Mouse (Mus musculus): ENCODE measurements around the gene Zan. TPM values are rescaled to one million over a fixed set of nuclear protein-coding genes. Genes with fewer than 3 reads are reported as not detected.

Zan gene
- polyA plus RNA-seq, 1 experiment from 2014 or later, result 0.18 TPM

DNA sequence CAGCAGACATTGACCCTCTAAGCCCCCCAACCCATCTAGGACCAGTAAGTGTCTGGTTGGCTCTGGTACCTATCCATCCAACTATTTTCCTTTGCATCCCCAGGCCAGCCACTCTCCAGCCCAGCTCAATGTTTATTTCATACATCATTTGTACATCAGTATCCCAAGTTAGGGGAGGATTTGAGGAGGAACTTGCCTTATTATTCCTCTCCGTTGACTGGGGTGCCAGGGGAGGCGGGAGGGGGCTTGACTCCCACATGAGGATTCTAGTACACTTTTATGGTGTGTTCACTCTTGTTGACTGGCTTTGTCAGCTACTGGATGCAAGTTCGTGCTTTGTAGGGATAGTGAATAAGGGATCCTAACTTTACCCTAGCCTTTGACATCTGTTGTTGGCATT, 34.8 kb upstream of the Zan start:
- H3K9me3 ChIP-seq (ENCODE audit: low read depth, low read length), result no peaks in the 10 kb centered on the region
- no peak for DNase-seq
- peak overlapping the region; percentile 95 for H3K4me3 ChIP-seq (ENCODE audit: low read depth, low read length)
- H3K27ac ChIP-seq (ENCODE audit: low read depth), result no peak overlapping the region
- peak overlapping the region; percentile 89 for H3K4me2 ChIP-seq
- H3K27me3 ChIP-seq (ENCODE audit: insufficient read depth, low read length), result no peaks in the 10 kb centered on the region
- no peak for ATAC-seq (ENCODE audit: insufficient read depth)
- 59% methylated on average over 3 of the region's 3 CpGs for WGBS
- no peak for TF ChIP-seq CTCF (IDR thresholded peaks at IDR 0.05; ENCODE audit: low read depth)
- H3K36me3 ChIP-seq (ENCODE audit: insufficient read depth), result peaks cover 8% of the 10 kb centered on the region
- peak overlapping the region; percentile 98; the same call in 1 of the 2 replicates for H3K9ac ChIP-seq
- H3K4me1 ChIP-seq (ENCODE audit: insufficient read depth), result 0 out of 2 replicates have a peak, but pooled peaks cover 10% of the 10 kb centered on the region

GRCm38 (mm10) chr5:137510573-137511390, 33.9 kb upstream of the Zan start:
- WGBS, result 1% methylated on average over 47 of the region's 83 CpGs
- DNase-seq (peak; percentile 36), ATAC-seq (ENCODE audit: insufficient read depth) (peak; percentile 50; the same call in 1 of the 2 replicates)

DNA sequence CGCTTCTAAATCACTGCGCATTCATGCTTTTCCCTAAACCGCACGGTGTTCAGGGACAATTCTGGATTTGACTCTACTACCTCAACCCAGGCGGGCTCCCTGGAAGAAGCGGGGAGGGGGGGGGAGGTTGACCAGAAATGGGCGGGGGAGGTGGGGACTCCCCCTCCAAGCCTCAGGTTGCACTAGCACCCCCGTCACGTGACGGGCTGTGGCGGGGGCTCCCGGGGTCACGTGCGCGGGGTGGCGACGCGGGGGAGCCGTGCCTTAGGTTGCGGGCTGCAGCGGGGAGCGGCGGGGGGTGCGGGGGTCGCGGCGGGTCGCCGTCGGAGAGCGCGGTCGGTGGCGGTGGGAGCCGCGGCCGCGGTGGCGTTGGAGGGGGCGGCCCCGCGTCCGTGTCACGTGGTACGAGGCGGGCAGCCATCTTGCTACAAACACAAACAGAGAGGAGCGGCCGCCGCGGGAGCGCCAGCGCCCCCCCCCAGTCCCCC, 33.2 kb upstream of the Zan start:
- Histone ChIP-seq H3K4me2 (peak overlapping the region; percentile 89), H3K4me3 (ENCODE audit: low read depth, low read length) (peak overlapping the region; percentile 95), H3K27ac (ENCODE audit: low read depth) (peak overlapping the region; percentile 84), H3K27me3 (ENCODE audit: insufficient read depth, low read length) (no peaks in the 10 kb centered on the region), H3K9me3 (ENCODE audit: low read depth, low read length) (no peaks in the 10 kb centered on the region), H3K9ac (peak overlapping the region; percentile 98), H3K36me3 (ENCODE audit: insufficient read depth) (peaks cover 8% of the 10 kb centered on the region), H3K4me1 (ENCODE audit: insufficient read depth) (0 out of 2 replicates have a peak, but pooled peaks cover 10% of the 10 kb centered on the region)
- peak; percentile 84 for DNase-seq
- WGBS, result 2% methylated on average over 41 of the region's 52 CpGs
- TF ChIP-seq CTCF (IDR thresholded peaks at IDR 0.05; ENCODE audit: low read depth), result no peak
- ATAC-seq (ENCODE audit: insufficient read depth), result peak; percentile 72

More at GRCm38 (mm10) chr5:137510573-137511390, 33.9 kb upstream of the Zan start:
- peak overlapping the region; percentile 89 for H3K4me2 ChIP-seq
- H3K4me3 ChIP-seq (ENCODE audit: low read depth, low read length), result peak overlapping the region; percentile 95
- peaks cover 8% of the 10 kb centered on the region for H3K36me3 ChIP-seq (ENCODE audit: insufficient read depth)
- TF ChIP-seq CTCF (IDR thresholded peaks at IDR 0.05; ENCODE audit: low read depth), result no peak
- 0 out of 2 replicates have a peak, but pooled peaks cover 10% of the 10 kb centered on the region for H3K4me1 ChIP-seq (ENCODE audit: insufficient read depth)
- peak overlapping the region; percentile 84 for H3K27ac ChIP-seq (ENCODE audit: low read depth)
- peak overlapping the region; percentile 98 for H3K9ac ChIP-seq
- H3K9me3 ChIP-seq (ENCODE audit: low read depth, low read length), result no peaks in the 10 kb centered on the region
- H3K27me3 ChIP-seq (ENCODE audit: insufficient read depth, low read length), result no peaks in the 10 kb centered on the region

- Histone ChIP-seq H3K4me3 (ENCODE audit: low read depth, low read length) (no peak overlapping the region), H3K4me1 (ENCODE audit: insufficient read depth) (peaks cover 5% of the 10 kb centered on the region; the same call in 1 of the 2 replicates), H3K36me3 (ENCODE audit: insufficient read depth) (peaks cover 12% of the 10 kb centered on the region), H3K4me2 (no peak overlapping the region), H3K27me3 (ENCODE audit: insufficient read depth, low read length) (no peaks in the 10 kb centered on the region), H3K27ac (ENCODE audit: low read depth) (no peak overlapping the region), H3K9ac (no peak overlapping the region), H3K9me3 (ENCODE audit: low read depth, low read length) (no peaks in the 10 kb centered on the region)
- 69% methylated on average over 6 of the region's 6 CpGs for WGBS
- ATAC-seq (ENCODE audit: insufficient read depth), result no peak
- no peak for DNase-seq
- TF ChIP-seq CTCF (IDR thresholded peaks at IDR 0.05; ENCODE audit: low read depth), result peak; percentile 35
Measured at GRCm38 (mm10) chr5:137504041-137504440, 27.2 kb upstream of the Zan start.

GRCm38 (mm10) chr5:137502667-137503110, 25.8 kb upstream of the Zan start:
- Histone ChIP-seq H3K4me3 (ENCODE audit: low read depth, low read length) (peak overlapping the region; percentile 48), H3K4me2 (peak overlapping the region; percentile 69), H3K9me3 (ENCODE audit: low read depth, low read length) (no peaks in the 10 kb centered on the region), H3K4me1 (ENCODE audit: insufficient read depth) (peaks cover 5% of the 10 kb centered on the region; the same call in 1 of the 2 replicates), H3K36me3 (ENCODE audit: insufficient read depth) (peaks cover 12% of the 10 kb centered on the region), H3K27ac (ENCODE audit: low read depth) (peak overlapping the region; percentile 93), H3K9ac (peak overlapping the region; percentile 65), H3K27me3 (ENCODE audit: insufficient read depth, low read length) (no peaks in the 10 kb centered on the region)
- ATAC-seq (ENCODE audit: insufficient read depth) (peak; percentile 91), DNase-seq (peak; percentile 98)
- TF ChIP-seq CTCF (IDR thresholded peaks at IDR 0.05; ENCODE audit: low read depth), result peak; percentile 99
- under 1% methylated on average over 30 of the region's 30 CpGs for WGBS

- peak within 1 kb of the TSS; percentile 48 for H3K4me3 ChIP-seq (ENCODE audit: low read depth, low read length)
- no peaks in the 10 kb centered on the region for H3K9me3 ChIP-seq (ENCODE audit: low read depth, low read length)
- H3K4me2 ChIP-seq, result peak within 1 kb of the TSS; percentile 88
- H3K4me1 ChIP-seq (ENCODE audit: insufficient read depth), result peaks cover 5% of the 10 kb centered on the region; the same call in 1 of the 2 replicates
- WGBS, result 2% methylated on average over 64 of the region's 64 CpGs
- peaks cover 12% of the 10 kb centered on the region for H3K36me3 ChIP-seq (ENCODE audit: insufficient read depth)
- DNase-seq, result peak; percentile 100
- peak; percentile 83 for TF ChIP-seq CTCF (IDR thresholded peaks at IDR 0.05; ENCODE audit: low read depth)
- H3K27ac ChIP-seq (ENCODE audit: low read depth), result peak within 1 kb of the TSS; percentile 93
- no peaks in the 10 kb centered on the region for H3K27me3 ChIP-seq (ENCODE audit: insufficient read depth, low read length)
- peak; percentile 92 for ATAC-seq (ENCODE audit: insufficient read depth)
- H3K9ac ChIP-seq, result peak within 1 kb of the TSS; percentile 77
Measured at GRCm38 (mm10) chr5:137501709-137502666, 25.1 kb upstream of the Zan start, which contains the start of gene Pop7. Gene Pop7 (minus strand): TSS chr5:137502518.

Data from lung, embryonic 14.5 days (tissue).